Mouse (Mus musculus) v-Abl transformed pro-B cells (cell line): Measurements from ENCODE around the gene Zfp383.
"Not testable (repeated sequence)": the region's sequence is repeated elsewhere in the genome, so short reads cannot be mapped to it uniquely, and the experiment has no call there.

Source experiments
- in situ Hi-C, 2 experiments: fragments of 400-800 bp; cut with MboI; formaldehyde crosslinking; loops; one replicate each; pipeline ENCODE4 v1.15.1; 2025; ENCODE audit not compliant: unreplicated experiment in 2 of 2

Zfp383 gene

DNA sequence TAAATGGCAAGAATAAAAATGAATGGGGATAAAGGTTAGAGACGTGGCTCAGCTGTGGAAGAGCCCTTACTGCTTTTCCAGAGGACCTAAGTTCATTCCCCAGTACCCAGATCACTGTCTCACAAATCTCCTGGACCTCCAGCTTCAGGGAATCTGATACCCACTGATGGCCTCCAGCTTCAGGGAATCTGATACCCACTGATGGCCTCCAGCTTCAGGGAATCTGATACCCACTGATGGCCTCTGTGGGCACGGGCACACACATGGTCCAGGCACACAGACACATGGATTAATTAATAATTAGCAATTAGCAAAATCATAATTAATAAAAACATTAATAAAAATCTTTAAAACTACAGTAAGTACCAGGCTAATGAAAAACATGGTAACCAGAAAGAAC lies 14.8 kb downstream of the Zfp383 start:
- in situ Hi-C loops = no loop called here

DNA sequence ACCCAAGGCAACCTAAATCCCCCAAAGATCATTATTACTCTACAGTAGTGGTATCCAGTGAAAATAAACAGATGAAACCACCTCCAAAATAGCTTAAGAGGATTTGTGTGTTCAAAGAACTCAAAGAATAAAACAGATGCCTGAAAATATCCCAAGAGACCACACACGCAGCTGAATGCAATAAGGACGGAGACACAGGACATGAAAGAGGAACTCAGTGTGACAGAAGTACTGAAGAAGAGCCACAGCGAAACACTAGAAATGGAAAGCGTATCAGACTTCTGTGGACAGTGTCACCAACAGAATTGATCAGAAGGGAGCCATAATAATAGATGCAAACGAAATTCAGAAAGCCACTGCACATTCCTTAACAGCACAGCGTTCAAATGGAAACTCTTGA lies 30.8 kb downstream of the Zfp383 start:
- in situ Hi-C loops = no loop called here

DNA sequence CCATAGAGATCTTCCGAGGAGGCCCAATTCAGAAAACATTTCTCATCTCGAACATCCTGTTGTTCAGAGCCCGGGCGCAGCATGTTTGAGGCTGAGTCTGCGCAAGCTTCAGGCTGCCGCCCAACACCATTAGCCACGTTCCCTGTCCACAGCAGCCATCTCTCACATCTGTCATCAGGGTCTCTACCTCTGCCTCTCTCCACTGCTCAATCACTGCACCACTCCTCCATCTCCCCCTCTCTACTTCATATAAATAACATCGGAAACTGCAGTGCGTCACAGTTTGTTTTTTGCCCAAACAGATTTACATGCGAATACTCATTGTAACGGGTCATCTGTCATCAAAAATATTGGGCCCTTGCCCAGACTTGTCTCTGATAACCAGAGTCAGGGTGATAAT lies 33.0 kb downstream of the Zfp383 start:
- in situ Hi-C loops = no loop called here

DNA sequence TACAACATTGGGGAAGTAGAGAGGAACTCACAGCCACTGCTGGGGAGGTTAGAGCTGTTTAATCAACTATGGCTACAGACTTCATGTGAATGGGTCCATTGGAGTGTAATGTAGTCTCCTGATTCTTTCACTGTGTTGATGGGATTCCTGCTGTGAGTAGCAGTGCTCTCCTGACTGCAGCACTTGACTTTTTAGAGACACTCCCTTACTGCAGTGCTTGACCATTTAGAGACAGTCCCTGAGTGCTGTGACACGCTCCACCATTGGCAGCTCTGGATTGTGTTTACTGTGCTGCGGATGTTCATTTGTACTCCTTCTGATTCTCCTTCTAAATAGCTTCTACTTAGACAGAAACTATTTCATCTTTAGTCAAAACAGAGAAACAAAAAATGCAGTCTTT lies 34.7 kb downstream of the Zfp383 start:
- in situ Hi-C loops = no loop called here

DNA sequence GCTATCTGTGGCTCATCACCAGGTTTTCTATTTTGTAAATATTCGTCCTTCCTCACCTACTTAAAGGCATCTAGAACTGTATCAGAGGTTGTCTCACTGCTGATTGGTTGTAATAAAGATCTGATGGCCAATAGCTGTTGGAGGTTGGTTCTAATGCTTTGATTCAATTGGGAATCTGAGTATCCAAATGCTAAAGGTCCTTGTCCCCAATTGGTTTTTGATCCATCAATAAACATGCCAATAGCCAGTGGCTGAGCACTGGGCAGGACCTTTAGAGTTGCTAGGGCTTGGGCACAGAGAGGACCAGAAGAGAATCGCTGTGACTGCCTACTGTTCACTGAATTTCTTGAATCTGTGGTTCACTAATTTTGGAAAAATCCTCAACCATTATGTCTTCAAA lies 35.7 kb downstream of the Zfp383 start:
- in situ Hi-C loops = no loop called here

DNA sequence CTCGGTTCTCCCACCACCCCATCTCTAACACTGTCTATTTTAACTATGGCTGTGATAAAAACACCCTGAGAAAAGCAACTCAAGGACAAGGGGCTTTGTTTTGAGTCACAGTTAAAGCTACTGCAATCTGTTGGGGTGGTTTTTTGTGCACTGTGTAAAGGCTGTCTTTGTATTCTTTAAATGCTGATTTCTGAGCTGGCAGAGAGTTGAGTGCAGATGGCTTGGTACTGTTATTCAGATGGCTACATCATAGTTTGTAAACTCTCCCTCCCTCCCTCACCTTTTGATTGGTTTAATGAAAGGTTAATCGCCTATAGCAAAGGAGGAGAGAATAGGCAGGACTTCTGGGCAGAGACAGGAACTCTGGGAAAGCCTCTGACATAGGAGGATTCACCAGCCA lies 36.2 kb downstream of the Zfp383 start:
- in situ Hi-C loops = no loop called here

DNA sequence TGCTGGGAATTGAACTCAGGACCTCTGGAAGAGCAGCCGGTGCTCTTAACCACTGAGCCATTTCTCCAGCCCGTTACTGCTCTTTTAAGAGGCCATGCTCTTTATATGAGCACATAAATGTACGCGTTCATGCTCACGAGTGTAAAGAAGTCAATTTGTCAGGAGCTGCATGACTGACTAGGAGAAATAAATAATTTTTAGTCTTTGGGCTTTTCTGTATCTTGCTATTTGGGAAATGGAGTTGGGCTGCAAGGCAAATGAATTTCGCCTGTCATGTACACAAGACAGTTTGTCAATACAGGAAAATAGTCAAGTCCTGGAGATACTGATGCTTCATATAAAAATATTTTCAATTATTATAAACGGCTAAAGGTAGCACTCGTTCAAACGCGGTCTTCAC lies 45.1 kb downstream of the Zfp383 start:
- in situ Hi-C loops = loop anchor here in 1 of 2 experiments (5.0 kb wide), 1 partner anchor 46 kb away; the partner anchor contains the start of genes Zfp27 and Zfp383

DNA sequence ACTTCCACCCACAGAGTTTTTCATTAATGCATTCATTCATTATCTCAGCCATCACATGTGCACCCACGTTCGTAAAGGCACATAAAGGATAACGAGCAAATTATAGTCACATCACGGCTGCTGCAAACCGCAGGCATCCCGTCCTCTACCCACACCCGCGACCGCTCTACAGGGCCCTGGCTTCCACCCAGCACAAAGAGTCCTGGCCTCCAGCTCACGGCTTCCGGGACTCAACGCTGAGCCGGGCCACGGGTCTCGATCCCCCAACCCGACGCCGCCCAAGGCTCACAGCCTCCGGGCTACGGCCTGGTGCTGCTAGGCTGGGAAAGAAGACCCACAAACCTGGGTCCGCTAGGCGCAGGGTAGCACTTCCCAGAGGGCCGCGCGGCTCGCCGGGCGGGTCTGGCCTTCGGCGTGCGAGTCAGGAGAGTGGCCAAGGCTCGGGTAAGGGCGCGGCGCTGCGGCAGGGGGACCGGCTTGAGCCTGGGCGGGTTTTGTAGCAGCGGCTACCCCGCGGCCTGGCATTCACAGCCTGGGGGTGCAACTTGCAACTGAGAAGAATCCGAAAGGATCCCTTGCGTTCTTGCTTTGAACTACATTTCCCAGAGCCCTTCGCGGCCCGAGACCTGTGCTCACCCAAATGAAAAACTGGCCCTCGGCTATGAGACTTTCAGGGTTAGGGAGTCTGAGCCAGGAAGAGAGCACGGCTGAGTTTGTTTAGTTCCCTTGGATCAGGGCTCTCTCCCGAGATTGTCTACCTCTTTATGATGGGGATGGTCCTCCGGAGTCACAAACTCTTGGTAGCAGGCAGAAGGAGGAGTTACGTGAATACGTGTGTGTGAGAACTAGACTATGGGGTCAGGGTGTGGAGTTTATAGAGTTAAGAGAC lies 45.7 kb downstream of the Zfp383 start, which contains the start of gene Zfp74:
Zfp74 (minus strand) TSS at position 577 of the 889 bp plus-strand sequence.
- in situ Hi-C loops = loop anchor here in 1 of 2 experiments (5.0 kb wide), 1 partner anchor 46 kb away; the partner anchor contains the start of genes Zfp27 and Zfp383

DNA sequence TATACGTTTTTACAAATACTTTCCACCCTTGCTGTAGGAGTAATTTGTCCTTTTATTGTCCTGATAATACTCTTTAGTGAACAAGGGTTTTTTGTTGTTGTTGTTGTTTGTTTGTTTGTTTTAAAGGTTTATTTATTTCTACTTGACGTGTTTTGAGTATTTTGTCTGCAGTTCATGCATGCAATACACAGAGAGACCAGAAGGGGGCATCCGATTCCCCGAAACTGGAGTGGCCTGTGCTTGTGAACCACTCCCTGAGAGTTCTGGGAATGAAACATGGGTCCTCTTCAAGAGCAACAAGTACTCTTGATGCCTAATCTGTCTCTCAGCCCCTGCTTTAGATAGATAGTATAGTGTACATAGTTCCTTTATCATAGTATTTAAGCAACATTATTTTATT lies 46.7 kb downstream of the Zfp383 start:
- in situ Hi-C loops = loop anchor here in 1 of 2 experiments (5.0 kb wide), 1 partner anchor 47 kb away; the partner anchor contains the start of genes Zfp27 and Zfp383

DNA sequence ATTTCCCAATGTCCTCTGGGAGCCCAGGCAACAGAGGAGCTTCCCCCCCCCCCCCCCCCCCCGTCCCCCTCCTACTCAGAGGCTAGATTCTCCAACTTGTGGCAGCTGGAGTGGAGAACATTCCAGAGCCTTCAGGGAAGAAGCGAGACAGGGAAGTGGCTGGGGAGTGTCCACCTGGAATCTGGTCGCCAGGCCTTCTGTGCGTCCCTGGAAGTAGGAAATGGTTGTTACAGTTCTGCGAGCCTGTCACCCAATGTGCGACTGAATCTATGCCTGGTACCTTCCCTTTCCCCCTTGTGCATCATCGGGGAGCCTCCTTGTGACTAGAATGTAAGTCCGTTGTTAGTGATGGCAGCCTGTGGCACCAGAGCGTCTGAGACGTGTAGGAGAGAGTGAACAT lies 48.2 kb downstream of the Zfp383 start:
- in situ Hi-C loops = no loop called here

DNA sequence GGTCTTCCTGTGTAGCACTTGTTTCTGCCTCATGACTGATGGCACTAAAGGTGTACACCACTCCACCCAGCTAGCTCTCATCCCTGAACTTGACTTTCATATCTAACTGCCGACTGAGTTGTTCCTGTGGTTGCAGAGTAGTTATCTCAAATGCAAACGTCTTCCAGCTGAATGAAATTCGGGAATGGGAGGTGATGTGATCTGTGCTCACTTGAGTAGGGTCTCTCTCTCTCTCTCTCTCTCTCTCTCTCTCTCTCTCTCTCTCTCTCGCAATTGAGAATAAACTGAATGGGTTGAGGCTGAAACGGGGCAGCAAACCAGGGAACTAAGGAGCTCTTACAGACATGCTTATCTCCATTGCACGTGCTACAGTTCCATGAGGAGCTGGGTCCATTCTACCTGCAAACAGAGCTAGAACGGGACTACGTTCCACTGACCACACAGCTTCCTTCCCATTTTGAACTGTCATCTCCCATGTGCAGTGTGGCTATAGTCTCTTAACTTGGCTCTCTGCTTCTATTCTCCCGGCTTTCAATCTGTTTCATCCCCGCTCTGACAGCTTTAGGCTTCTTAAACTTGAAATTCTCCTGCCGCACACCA lies 50.2 kb downstream of the Zfp383 start:
- in situ Hi-C loops = no loop called here

DNA sequence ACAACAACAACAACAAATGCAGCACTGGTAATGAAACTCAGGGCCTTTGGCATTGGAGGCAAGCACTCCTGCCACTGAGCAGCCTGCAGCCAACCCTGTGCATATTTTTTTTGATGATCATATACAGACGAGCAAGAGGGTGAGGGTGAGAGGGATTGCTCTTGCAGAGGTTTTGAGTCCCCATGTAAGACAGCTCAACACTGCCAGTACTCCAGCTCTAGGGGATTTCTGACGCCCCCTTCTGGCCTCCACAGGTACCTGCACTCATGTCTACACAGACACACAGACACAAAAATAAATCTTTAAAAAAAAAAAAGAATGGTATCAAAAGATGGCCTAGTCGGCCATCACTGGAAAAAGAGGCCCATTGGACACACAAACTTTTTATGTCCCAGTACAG lies 51.0 kb downstream of the Zfp383 start:
- in situ Hi-C loops = no loop called here

DNA sequence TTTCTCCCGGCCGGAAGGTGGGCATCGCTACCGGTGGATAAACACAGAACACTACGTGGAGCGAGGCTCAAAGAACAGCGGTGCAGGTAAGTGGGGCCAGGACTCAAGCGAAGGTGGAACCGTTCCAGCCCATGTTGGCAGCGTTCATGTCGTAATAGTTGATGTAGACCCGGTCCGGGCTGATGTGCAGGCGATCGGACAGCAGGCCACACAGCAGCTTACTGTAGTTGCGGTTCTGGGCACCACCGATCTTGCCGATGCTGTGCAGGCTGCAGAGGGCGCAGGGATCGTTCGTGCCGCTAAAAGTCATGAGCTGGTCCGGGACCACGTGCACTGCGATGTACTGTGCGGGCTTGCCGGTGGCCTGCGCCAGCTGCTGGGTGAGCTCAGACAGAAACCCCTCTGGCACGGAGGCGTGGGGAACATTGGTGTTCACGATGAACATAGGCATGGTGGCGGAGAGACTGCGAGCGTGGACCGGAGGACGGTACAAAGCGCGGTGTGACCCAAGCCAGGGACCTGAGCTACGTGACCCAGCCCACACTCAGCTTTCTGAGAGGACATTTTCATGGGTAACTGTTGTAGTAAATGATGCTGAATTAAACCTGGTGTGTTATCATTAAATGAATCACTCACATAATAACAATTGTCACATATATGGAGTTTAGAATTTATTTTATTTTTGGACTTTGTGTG lies 57.2 kb downstream of the Zfp383 start:
- in situ Hi-C loops = not testable (repeated sequence)
